Mouse (Mus musculus): ENCODE measurements at regions not wholly inside any gene's neighbourhood (a gene's known extent, or its start where the extent isn't known, plus 50 kb on each side); places are given as distances from the start of the nearest gene placed in this dataset.

- peak; percentile 44 for DNase-seq (ENCODE audit: low spot score)
Measured at GRCm38 (mm10) chr11:19351243-19351787, 332.5 kb upstream of the Meis1 start.

- DNase-seq (ENCODE audit: low spot score), result no peak
Measured at GRCm38 (mm10) chr11:19353706-19354105, 334.9 kb upstream of the Meis1 start.

- no peak for DNase-seq (ENCODE audit: low spot score)
Measured at GRCm38 (mm10) chr11:19355179-19355578, 336.4 kb upstream of the Meis1 start.

GRCm38 (mm10) chr11:19356151-19356550 is 337.4 kb upstream of the Meis1 start:
- DNase-seq (ENCODE audit: low spot score), result no peak

GRCm38 (mm10) chr11:19369152-19369551 is 350.4 kb upstream of the Meis1 start:
- DNase-seq (ENCODE audit: low spot score), result no peak

- no peak for DNase-seq (ENCODE audit: low spot score)
Measured at GRCm38 (mm10) chr11:19373476-19373875, 354.7 kb upstream of the Meis1 start.

- no peak for DNase-seq (ENCODE audit: low spot score)
Measured at GRCm38 (mm10) chr11:19380935-19381334, 362.1 kb upstream of the Meis1 start.

GRCm38 (mm10) chr11:19389136-19389535 is 370.4 kb upstream of the Meis1 start:
- no peak for DNase-seq (ENCODE audit: low spot score)

GRCm38 (mm10) chr11:19392190-19392589 is 373.4 kb upstream of the Meis1 start:
- DNase-seq (ENCODE audit: low spot score), result no peak

- DNase-seq (ENCODE audit: low spot score), result no peak
Measured at GRCm38 (mm10) chr11:19394372-19394771, 375.6 kb upstream of the Meis1 start.

- DNase-seq (ENCODE audit: low spot score), result no peak
Measured at GRCm38 (mm10) chr11:19400396-19400795, 381.6 kb upstream of the Meis1 start.

- DNase-seq (ENCODE audit: low spot score), result no peak
Measured at GRCm38 (mm10) chr11:19420143-19420542, 401.4 kb upstream of the Meis1 start.

GRCm38 (mm10) chr11:19423268-19423667 is 404.5 kb upstream of the Meis1 start:
- DNase-seq (ENCODE audit: low spot score), result no peak

GRCm38 (mm10) chr11:19423841-19424815 is 405.3 kb upstream of the Meis1 start:
- no peak for DNase-seq (ENCODE audit: low spot score)

- no peak for DNase-seq (ENCODE audit: low spot score)
Measured at GRCm38 (mm10) chr11:19427559-19427958, 408.8 kb upstream of the Meis1 start.

GRCm38 (mm10) chr11:19433680-19434619 is 415.2 kb upstream of the Meis1 start:
- no peak for DNase-seq (ENCODE audit: low spot score)

- no peak for DNase-seq (ENCODE audit: low spot score)
Measured at GRCm38 (mm10) chr11:19438385-19438784, 419.6 kb upstream of the Meis1 start.

- no peak for DNase-seq (ENCODE audit: low spot score)
Measured at GRCm38 (mm10) chr11:19441936-19442335, 423.2 kb upstream of the Meis1 start.

- DNase-seq (ENCODE audit: low spot score), result no peak
Measured at GRCm38 (mm10) chr11:19455391-19456290, 436.9 kb upstream of the Meis1 start.

- DNase-seq (ENCODE audit: low spot score), result no peak
Measured at GRCm38 (mm10) chr11:19456577-19456976, 437.8 kb upstream of the Meis1 start.

- no peak for DNase-seq (ENCODE audit: low spot score)
Measured at GRCm38 (mm10) chr11:19463730-19464358, 445.1 kb upstream of the Meis1 start.
